Mouse (Mus musculus) c-Kit-positive CD71-positive TER-119-positive erythroid progenitor cells, embryonic 14.5 days (primary cell): Measurements from ENCODE around the gene Misp.
A peak's percentile ranks its signal among the peaks of the same experiment; 100 is the strongest.

Experiments used
- DNase-seq: peaks from one replicate; pipeline ENCODE4 v3.0.0-alpha.2; 2013; ENCODE audit warnings: low spot score

Gene Misp

DNA sequence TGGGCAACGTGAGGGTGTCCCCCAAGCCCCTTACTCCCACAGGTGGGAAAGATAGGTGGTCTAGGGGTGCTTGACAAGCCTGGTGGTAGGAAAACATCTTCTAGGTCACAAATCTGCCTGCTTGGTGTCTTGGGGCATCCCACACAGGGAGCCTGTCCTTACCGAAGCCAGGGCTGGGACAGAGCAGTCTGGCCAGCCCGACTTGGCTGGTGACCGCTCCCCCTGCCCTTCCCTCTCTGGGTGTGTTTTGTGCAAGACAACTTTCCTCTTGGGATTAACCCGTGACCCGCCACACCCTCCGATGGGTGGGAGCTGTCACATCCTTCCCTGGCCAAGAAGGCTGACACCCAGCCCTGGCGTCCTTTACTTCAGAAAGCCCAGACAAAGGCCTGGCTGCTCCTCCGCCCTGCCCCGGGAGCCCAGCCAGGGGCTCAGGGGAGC lies 26.3 kb upstream of the Misp start:
- DNase-seq, result no peak

DNA sequence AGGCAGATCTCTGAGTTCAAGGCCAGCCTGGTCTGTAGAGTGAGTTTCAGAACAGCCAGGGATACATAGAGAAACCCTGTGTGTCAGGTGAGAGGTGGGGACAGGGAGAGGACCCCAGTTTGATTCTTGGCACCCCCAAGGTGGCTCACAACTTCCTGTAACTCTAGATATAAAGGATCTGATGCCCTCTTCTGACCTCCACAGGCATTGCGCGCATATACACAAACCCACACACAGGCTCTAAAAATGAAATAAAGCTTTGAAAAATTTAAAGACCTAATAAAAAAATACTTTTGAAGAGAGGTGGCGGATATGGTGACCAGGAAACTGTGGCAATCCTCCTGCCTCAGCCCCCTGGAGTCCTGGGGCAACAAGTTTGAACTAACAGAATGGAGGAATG lies 24.9 kb upstream of the Misp start:
- DNase-seq, result no peak

DNA sequence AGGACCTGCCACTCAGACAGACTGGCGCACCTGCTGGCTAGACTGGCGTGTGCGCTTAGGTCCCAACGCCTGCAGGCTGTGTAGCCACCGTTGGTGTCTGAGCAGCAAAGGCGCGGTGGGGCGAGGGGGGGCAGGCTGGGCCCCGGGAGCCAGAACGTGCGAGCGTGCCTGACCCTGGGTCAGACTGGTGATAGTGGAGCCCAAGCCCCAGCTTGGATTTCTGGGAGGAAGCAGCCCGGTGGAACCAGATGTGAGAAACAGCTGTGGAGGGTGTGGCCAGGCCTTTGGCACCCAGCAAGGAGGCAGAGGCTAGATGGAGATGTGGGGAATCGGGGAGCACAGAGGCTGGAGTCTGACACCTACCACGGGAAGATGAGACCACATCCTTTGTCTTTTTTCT lies 23.5 kb upstream of the Misp start:
- DNase-seq, result no peak

DNA sequence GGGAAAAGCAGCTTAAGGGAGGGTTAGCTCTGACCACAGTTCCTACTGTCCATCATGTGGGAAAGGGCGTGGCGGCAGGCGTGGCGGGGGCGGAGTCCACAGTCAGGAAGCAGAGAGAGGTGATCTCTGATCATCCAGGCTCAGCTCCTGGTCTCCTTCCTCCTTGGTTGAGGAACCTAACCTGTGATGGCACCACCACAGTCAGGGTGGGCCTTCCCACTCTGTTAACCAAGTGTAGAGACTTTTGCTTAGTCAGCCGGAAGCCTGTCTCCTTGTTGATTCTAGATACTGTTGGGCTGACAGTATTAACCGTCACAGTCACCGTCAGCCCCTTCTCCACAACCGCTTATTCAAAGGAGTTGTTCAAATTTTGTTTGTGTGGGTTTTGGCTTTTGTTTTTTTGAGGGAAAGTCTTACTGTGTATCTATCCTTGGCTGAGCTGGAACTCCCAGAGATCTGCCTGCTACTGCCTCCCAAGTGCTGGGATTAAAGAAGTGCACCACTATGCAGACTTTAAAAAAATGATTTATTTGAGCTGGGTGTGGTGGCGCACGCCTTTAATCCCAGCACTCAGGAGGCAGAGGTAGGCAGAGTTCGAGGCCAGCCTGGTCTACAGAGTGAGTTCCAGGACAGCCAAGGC lies 22.4 kb upstream of the Misp start:
- DNase-seq, result no peak

DNA sequence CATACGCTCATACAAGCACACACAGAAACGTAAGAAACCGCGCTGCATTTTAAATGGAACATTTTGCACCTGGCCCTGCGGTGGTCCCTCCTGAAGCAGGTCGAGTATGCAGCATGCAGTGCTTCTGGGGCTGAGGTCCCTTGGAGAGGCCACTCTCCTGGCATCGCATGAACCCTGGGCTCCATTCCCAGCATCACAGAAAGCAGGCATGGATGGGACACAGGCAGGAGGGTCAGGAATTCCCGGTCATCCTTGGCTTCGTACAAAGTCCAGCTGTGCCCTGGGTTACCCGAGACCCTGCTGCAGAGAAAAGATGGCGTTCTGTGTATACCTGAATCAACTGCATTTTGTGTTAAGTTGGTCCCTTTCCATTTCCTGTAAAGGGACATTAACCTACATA lies 20.3 kb upstream of the Misp start:
- no peak for DNase-seq

DNA sequence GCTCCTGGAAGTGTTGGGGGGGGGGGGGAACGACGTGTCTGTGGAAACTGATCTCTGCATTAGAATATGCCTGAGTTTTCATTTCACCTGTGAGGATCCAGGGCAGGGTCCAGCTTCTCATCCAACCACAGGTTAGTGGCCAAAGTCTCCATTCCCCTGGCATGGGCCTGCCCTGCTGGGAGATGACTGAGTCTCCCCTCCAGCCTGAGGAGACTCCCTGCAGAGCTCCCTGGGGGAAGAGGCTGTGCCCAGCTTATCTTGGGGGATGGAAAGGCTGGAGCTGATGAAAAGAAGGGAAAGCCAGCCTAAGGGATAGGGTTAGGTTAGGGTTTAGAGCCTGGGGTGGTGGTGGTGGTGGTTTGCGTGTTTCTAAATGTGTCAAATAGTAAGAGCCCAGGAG lies 19.0 kb upstream of the Misp start:
- no peak for DNase-seq

DNA sequence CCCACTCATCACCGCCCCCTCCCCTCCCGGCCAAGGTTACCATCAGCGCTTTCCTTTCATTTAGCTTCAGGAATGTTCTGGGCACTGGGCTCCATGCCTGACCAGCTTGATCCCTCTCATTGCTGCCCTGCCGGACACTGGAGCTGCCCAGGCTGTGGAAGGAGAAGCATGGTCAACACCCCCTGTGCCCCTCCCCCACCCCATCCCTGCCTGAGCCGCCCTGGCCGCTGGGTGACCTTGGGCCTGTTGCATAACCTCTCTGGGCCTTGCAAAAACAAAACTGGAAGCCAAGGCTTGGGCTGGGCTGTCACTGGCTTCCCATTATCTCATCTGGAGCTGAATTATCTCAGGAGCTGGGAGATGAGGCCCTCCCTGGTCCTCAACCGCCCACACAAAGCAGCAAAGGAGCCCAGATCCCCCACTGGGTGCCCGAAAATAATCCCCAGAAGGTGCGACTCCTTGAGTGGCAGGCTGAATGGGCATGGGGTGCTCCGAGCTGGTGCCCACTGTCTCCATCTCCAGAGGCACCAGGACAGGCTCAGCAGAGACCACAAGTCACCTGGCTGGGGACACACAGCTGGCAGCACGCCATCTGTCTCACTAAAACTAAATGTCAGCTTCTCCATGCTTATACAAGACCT lies 18.3 kb upstream of the Misp start:
- no peak for DNase-seq

DNA sequence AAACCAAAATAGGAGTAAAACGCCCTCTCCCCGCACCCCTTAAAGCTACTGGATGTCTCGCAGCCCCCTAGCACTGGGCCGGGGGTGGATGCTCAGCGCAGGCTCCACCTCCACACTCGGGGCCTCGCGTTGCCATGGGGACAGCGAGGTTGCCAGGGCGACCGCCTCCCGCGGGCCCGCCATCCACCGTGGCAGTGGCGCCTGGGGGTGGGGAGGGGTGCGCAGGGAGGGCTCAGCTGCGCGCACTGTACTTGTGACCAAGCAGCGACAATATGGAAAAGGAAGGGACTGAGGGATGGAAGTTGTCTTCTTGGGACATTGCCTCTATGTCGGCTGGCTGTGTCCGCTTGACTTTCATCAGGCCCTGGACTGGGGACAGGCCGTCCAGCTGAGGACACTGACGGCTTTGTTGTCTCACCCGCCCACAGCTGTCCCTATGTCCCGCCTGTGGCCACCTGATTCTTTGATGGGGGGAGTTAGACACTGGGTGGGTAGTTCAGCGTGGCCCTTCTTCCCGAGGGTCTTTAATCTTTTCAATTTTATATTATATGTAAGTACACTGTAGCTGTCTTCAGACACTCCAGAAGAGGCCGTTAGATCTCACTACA lies 17.0 kb upstream of the Misp start:
- DNase-seq, result no peak

DNA sequence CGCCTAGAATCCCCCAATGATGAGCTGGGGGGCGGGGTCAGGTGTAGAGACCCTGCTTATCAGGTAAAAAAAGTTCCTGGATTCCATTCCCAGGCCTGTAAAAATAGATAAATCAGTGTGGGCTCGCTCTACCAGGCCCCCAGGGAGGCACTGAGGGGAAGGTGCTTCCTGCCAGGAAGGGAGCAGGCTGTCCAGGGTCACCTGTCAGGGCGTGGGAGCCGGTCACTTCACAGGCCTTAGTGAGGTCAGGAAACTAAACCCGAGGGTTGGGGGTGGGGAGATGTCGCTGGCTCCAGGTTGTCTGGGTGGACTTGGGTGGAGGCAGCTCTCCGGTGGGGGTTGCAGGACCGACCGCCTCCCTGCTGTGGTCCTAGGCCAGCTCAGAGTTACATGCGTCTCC lies 15.2 kb upstream of the Misp start:
- DNase-seq, result no peak

DNA sequence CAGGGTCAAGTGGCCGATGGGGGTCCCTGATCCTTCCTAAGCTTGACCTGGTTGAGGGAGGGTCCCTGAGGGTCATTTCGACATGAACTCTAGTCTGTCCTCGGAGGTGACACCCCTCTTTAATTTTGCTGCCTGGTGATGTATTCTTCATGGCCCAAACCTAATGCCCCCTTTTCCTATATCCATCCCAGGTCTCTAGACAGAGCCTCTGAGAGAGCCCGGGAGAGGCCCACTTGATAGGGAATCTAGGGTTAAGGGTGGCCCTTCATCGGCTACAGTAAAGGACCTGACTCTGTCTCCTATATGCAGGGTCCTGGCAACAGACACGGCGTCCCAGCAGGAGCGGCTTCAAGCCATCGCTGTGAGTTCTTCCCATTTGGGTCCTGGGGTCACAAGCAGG lies 14.5 kb upstream of the Misp start:
- DNase-seq, result no peak

DNA sequence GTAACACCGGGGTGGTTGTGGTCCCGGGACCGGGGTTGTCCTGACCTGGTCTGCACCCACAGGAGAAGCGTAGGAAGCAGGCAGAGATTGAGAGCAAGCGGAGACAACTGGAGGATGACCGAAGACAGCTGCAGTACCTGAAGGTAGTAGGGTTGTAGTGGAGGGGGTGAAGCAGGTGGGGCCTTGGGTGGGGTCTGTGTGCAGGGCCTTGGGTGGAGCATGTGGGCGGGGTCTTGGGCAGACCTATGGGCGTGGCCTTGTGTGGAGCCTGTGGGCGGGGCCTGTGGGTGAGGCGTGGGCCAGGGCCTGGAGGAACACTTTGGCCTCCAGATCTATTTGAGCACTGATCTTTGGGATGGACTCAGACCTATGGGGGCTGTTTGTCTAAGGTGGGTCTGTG lies 13.8 kb upstream of the Misp start:
- DNase-seq, result no peak

DNA sequence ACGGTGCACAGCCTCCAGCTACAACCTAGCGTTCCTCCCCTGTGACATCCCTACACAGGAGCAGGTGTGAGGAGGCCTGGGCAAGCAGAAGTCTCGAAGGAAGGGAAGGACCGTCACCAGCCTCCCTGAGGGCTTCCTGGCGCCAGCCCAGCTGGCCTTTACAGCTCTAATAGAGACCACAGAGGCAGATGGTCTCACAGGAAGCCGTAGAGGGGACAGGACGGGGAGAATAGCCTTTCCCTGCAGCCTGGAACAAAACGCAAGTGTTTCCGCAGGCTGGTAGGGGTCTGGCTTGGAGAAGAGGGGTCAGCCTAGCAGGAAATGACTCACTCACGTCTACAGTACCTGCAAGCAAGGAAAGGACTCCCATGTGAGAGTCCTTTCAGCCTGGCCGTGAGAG lies 13.0 kb upstream of the Misp start:
- no peak for DNase-seq

DNA sequence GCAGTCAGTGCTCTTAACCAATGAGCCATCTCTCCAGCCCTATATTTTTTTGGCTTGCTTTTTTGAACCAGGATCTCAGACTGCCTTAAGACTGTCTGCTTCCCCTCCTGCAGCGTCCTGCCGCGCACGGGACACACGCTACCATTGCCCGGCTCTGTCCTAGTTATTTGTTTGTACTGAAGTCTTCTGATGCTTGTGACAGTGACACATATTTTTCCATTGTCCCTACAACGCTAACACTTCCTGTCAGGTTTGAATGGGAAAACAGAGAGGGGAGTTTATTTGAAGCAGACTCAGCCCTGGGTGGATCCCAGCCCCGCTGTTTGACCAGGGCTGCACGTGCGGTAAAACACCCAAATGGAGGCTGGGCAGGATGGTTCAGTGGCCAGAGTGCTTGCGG lies 12.1 kb upstream of the Misp start:
- DNase-seq, result no peak

DNA sequence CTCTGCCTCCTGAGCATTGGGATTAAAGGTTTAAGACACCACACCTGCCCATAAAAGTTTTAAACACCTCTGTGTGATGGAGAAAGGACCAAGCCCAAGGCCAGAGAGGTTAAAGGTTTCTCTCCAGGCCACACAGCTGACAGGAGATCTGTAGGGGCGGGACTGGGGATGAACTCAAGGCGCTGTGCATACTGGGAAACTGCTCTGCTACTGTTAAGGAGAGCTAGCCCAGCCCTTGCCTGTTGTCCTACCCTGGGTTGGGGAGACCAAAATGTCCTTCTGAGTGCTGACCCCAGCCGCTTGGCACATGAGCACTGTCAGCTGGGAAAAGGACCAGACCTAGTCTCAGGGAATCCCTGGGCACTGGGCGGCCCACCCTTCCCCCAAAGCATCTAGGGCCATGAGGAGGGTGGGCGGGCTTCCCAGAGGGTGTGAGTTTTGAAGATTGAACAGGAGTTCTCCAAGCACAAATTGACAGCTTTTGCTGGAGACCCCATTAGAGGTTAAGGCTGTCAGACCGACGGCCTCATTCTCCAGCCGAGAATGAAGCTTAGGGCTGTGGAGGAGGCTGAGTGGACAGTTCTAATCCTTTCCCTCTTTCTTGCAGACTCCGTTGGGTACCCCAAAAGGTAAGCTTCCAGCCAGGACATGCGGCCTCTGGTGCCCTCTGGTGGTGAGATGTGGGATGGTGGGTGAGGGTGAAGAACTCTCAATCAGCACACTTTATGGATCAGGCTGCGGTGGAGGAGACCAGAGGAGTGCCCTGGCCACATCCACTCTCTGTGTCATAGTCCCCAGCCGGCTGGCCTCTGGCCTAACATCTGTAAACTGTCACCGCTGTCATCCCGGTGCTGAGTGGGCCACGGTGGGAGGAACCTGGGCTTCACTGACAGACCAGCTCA lies 8.8 kb upstream of the Misp start:
- peak; percentile 69 for DNase-seq

DNA sequence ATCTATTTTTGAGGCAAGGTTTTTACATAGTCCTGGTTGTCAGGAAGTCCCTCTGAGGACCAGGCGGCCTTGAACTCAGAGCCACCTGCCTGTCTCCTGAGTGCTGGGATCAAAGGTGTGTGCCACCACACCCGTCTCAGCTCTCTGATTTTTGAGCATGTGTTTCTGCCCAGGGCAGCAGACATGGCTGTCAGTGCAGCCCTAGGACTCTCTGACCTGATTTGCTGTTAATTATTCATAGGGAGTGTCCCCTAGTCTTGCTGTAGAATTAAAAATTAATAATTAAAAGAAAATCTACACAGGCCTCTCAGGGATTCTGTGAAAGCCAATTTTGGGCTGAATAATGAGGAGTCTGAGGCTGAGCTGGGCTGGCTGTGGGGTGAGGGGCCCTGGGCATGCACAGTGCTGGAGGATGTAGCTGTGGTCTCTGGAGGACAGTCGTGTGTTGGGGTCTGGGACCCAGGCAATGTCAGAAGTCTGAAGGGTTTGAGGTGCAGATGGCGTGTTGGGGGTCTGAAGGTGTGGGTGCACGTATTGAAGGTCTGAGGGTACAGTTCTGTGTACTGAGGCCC lies 6.4 kb upstream of the Misp start:
- no peak for DNase-seq

DNA sequence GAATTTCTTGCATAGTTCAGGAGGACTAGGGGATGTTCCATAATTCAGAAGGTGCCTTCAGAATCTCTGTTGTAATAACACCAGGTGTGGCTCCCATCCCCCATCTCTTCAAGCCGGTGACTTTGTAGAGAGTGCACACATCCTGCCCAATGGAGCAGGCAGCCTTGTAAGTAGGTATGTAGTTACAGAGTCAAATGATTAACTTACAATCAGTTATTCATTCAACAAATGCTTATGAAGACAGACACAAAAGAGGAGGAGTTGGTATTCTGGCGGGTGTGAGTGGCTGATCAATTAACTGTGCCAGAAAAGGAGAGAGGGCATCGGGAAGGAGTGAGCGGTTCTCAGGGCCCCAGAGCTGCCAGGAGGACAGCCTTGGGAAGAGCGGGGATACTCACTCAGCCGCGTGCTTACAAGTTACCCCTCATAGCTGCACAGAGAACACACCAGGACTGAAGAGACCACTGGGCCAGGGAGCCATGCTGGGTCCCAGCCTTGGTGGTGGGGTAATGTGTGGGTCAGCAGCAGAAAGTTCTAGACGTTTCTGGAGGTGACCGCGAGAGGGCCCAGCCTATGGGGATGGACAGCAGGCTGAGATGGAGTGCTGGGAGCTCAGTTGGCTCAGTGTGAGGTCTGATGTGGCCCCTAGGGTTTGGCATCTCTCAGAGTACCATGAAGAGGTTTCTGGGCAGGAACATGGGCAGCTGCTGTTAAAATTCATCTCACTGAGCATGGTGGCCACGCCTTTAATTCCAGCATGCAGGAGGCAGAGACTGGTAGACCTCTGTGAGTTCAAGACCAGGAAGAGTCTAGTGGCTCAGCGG lies 4.9 kb upstream of the Misp start:
- no peak for DNase-seq

DNA sequence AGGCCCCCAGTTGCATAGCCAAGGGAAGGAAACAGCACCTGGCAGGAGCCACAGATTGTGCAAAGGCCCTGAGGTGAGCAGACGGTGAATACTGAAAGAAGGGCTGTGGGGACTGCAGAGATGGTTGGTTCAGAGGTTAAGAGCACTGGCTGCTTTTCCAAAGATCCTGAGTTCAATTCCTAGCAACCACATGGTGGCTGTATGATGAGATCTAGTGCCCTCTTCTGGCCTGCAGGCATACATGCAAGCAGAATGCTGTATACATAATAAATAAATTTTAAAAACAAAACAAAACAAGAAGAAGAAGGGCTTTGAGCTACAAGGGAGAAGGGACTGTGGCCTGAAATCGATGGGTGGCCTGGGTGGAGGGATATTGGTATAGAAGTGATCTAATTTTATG lies 3.7 kb upstream of the Misp start:
- no peak for DNase-seq

DNA sequence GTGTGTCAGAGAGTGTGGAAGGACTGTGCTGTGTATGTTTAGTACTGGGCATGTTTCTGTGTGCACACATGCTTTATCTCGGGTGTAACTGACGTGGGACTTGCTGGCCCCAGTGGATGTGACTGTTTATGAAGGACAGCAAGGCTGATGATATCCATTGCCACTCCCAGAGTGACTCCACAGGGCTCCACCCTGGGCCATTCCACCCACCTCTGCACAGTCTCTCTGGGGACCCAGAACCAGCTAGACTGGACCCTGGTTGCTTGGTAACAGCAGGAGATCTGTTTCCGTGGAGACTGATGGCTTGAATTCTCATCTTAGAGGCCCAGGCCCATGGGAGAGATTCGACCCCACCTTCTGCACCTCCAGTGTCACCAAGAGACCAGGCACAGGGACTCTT lies 2.6 kb upstream of the Misp start:
- no peak for DNase-seq

DNA sequence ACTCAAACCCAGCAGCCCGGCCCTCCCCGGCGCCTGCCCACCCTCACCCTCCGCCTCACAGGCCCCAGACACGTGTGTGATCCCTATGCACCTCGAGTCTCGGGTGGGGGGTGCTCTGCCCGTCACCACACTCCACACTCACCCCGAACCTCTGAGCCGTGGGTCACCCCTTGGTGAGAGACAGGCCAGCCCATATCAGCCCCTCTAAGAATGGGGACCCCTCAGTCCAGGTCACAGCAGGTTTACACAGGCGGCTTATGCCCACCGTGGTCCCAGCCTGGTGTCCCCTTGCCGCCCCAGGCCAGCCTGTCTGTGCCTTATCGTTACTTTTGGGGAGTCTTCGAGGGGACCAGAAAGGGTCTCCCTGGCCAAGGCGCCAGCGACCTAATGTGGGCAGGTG lies 1.2 kb upstream of the Misp start:
- no peak for DNase-seq

DNA sequence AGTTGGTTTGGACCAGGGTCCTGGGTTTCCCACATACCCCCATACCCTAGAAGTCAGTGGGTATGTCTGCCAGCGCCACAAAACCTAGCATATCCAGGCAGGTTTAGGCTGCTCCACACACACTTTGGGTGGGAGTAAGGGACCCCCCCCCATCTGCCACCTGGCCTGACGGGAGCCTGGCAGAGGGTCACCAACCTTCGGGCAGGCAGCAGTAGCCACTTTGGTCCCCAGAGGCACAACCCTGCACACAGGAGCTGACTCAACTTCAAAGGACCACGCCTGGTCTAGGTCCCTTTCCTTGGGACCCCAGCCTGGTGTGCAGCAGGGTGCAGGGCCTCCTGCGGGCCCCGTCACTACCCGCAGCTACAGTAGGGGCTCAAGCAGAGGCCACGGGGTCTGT lies 512 bp upstream of the Misp start:
- DNase-seq, result no peak

DNA sequence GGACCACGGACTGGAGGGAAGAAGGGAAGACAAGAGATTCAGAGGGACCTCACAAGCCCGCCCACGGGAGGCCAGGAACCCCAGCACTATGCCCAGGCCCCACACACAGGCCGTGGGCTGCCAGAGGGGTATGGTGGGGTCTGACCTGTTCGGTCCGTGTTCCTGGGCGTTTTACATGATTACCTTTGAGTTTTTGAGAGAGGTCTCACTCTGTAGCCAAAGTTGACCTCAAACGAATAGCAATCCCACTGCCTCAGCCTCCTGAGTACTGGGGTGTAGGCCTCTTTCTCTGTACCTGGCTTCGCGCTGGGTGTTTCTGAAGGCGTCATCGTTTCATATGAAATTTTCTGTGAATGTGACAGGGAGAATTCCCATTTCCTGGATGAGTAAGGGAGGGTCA lies 942 bp downstream of the Misp start:
- no peak for DNase-seq

DNA sequence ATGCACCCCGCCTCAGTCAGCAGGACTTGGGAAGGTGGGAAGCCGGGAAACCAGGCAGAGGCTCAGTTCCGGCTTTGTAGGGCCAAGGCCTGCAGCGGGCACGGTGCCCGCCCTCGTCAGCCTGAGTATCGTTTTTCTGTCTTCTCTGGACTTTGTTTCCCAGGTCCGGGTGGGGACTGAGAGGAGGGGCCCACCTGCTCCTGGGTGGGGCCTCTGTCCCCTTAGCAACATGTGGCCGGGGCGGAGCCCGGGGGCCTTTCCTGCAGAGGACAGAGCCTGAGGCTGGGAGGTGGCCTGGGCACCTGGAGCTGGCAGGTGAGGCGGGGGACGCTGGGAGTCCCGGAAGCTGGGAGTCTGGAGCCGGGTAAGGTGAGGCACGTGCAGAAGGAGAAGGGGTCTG lies 1.6 kb downstream of the Misp start:
- DNase-seq, result no peak
